8 mouse cellular contexts compared by ENCODE assay signal in the genomic region with DNA sequence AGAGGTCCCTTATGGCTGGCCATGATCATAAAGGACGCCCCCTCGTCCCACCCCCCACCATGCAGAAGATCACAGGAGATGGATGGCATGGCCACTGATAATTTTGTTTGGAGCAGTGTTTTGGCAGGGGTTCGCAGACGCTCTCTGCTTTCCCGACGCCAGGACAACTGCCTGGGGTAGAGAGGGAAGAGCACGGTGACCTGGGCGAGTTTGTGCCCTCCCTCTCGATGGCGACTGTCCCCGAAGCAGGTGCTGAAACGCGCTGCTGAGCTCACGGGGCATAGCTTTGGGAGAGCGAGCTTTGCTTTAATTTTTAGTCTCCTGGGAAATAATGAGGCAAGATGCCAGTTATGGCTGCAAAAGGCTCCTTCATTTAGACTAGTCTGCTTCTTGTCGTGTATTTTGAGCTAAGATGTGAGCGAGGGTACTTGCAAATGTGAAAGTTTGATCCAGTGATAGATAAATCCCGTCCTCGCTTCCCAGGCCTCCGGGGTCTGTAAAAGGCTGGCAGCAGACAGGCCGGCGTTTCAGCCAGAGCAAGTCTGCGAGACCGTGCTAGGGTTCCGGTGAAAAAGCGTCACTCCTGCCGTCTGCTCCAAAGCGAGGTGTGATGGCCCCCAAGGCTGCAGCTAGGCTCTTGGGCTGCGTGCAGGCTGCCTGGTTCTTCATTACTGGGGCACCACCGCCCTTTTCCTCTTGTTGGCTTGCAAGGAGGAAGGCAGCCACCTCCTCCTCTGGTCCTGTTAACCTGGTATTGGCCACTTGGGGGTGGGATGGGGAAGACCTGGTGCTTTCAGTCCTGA. TPM values are rescaled to one million over a fixed set of nuclear protein-coding genes. Genes with fewer than 3 reads are reported as not detected.
DNase-seq lines count a peak whose midpoint lies in the region; ATAC-seq lines count a peak whose summit lies in the region.

No protein-coding gene starts in this region.

- no peaks in the 10 kb centered on the region for H3K36me3 ChIP-seq in heart, embryonic 14.5 days (ENCODE audit: control insufficient read depth, insufficient read depth, low read length)
- H3K36me3 ChIP-seq in limb, embryonic 10.5 days: no peaks in the 10 kb centered on the region
- H3K36me3 ChIP-seq in neural tube, embryonic 11.5 days (ENCODE audit: control insufficient read depth, insufficient read depth, low read length): no peaks in the 10 kb centered on the region

- no peak overlapping the region for H3K27ac ChIP-seq in heart, embryonic 14.5 days (replicated peaks in 1 of 2; ENCODE audit: control insufficient read depth in 1 of 2, insufficient read depth in 1 of 2, low read depth in 2 of 2, low read length in 2 of 2)
- H3K27ac ChIP-seq in limb, embryonic 10.5 days: no peak overlapping the region
- H3K27ac ChIP-seq in neural tube, embryonic 11.5 days (ENCODE audit: low read depth, low read length): no peak overlapping the region

- under 1% methylated on average over 30 of the region's 30 CpGs for WGBS in heart, embryonic 14.5 days
- 1% methylated on average over 30 of the region's 30 CpGs for WGBS in limb, embryonic 10.5 days
- 2% methylated on average over 30 of the region's 30 CpGs for WGBS in neural tube, embryonic 11.5 days

- H3K27me3 ChIP-seq in heart, embryonic 14.5 days (ENCODE audit: control insufficient read depth, insufficient read depth, low read length): peaks cover 46% of the 10 kb centered on the region
- peaks cover 71% of the 10 kb centered on the region for H3K27me3 ChIP-seq in limb, embryonic 10.5 days (ENCODE audit: low read depth, poor library complexity, severe bottlenecking)
- H3K27me3 ChIP-seq in neural tube, embryonic 11.5 days (ENCODE audit: control insufficient read depth, insufficient read depth, low read length): peaks cover 28% of the 10 kb centered on the region

- peak overlapping the region; percentile 39 to 47 for H3K4me3 ChIP-seq in heart, embryonic 14.5 days (ENCODE audit: control insufficient read depth in 1 of 2, insufficient read depth in 1 of 2, low read depth in 1 of 2, low read length in 2 of 2)
- H3K4me3 ChIP-seq in limb, embryonic 10.5 days: peak overlapping the region; percentile 61
- peak overlapping the region; percentile 54 for H3K4me3 ChIP-seq in neural tube, embryonic 11.5 days (ENCODE audit: low read depth, low read length)

- H3K4me1 ChIP-seq in heart, embryonic 14.5 days (ENCODE audit: control insufficient read depth in 2 of 2, insufficient read depth in 2 of 2, low read length in 2 of 2): peaks cover 7 to 16% of the 10 kb centered on the region in 2 experiments; a peak in 3 of 4 replicates
- peaks cover 21% of the 10 kb centered on the region for H3K4me1 ChIP-seq in limb, embryonic 10.5 days
- H3K4me1 ChIP-seq in neural tube, embryonic 11.5 days (ENCODE audit: control insufficient read depth, insufficient read depth, low read length): peaks cover 8% of the 10 kb centered on the region; the same call in 1 of the 2 replicates

- peak overlapping the region; percentile 79 for H3K4me2 ChIP-seq in heart, embryonic 14.5 days (ENCODE audit: low read length)
- peak overlapping the region; percentile 93 for H3K4me2 ChIP-seq in neural tube, embryonic 11.5 days (ENCODE audit: low read depth)

- H3K9me3 ChIP-seq in heart, embryonic 14.5 days (ENCODE audit: control insufficient read depth, low read length): no peaks in the 10 kb centered on the region
- no peaks in the 10 kb centered on the region for H3K9me3 ChIP-seq in limb, embryonic 10.5 days (replicated peaks)
- H3K9me3 ChIP-seq in neural tube, embryonic 11.5 days (ENCODE audit: control insufficient read depth, low read length): no peaks in the 10 kb centered on the region

- ATAC-seq in heart, embryonic 14.5 days (ENCODE audit: insufficient number of reproducible peaks, insufficient read depth, low FRiP score, low read depth): no peak
- ATAC-seq in neural tube, embryonic 11.5 days (ENCODE audit: insufficient read depth, low FRiP score, low TSS enrichment): 0 out of 2 replicates have a peak, but pooled peaks have one; percentile 6

- DNase-seq in frontal cortex, postnatal 36 days (ENCODE audit: low spot score in 2 of 2): peak; percentile 16 to 31
- no peak for DNase-seq in frontal cortex, postnatal 25 days (ENCODE audit: low spot score in 2 of 2)
- peak; percentile 14 for DNase-seq in urinary bladder, postnatal 14 days (ENCODE audit: low spot score)
- no peak for DNase-seq in urinary bladder, postnatal 10 days (ENCODE audit: low spot score)
- peak; percentile 67 for DNase-seq in limb, embryonic 10.5 days (ENCODE audit: low spot score)
- DNase-seq in neural tube, embryonic 11.5 days (ENCODE audit: low spot score): peak; percentile 39
- DNase-seq in urinary bladder, postnatal 36 days (ENCODE audit: low spot score in 2 of 2): no peak

- H3K9ac ChIP-seq in heart, embryonic 14.5 days (ENCODE audit: low read length): no peak overlapping the region
- peak overlapping the region; percentile 11; the same call in 1 of the 2 replicates for H3K9ac ChIP-seq in neural tube, embryonic 11.5 days (ENCODE audit: low read length)

RNA-seq across cellular contexts. Expression of a gene that starts 1.3 kb away (rescaled TPM):
- polyA plus RNA-seq in heart, embryonic 14.5 days (2014; fragmentation: Nextera tagmentation; extraction: Ambion mirVana): 0.39 and 0.57 TPM in 2 replicates
- 0.10 and 0.16 TPM in 2 replicates for polyA plus RNA-seq in limb, embryonic 10.5 days (2016; fragmentation: Nextera tagmentation; extraction: Ambion mirVana)
- 3.2 and 3.4 TPM in 2 replicates for polyA plus RNA-seq in neural tube, embryonic 11.5 days (2014; fragmentation: Nextera tagmentation; extraction: Ambion mirVana)

Comparison
In these comparisons a context has a peak if more than half of its experiments do, and no peak if none do; other contexts are left out.
1. DNase-seq: peak in frontal cortex, postnatal 36 days (2 of 2), urinary bladder, postnatal 14 days (single experiment), limb, embryonic 10.5 days (single experiment) and neural tube, embryonic 11.5 days (single experiment); none in frontal cortex, postnatal 25 days (0 of 2), urinary bladder, postnatal 10 days (single experiment) and urinary bladder, postnatal 36 days (0 of 2).
2. Peak in every context shown above with its lines, with median percentiles within 50 percentile points of each other: H3K4me3 ChIP-seq.